Mouse (Mus musculus) G1E (cell line): ENCODE results near the gene BC030870.

Experiments used
- CTCF ChIP-seq: IDR thresholded peaks from 2 replicates; pipeline ENCODE4 v1.5.1; 2012; ENCODE audit warnings: low read depth, low read length, inconsistent platforms, mixed read lengths
- GATA1 ChIP-seq: IDR thresholded peaks from 2 replicates; pipeline ENCODE4 v1.6.1; 2012; ENCODE audit warnings: borderline replicate concordance, low read length, inconsistent platforms, mixed read lengths
- TAL1 ChIP-seq: conservative IDR thresholded peaks from 2 replicates; pipeline ENCODE4 v1.6.1; 2012; ENCODE audit warnings: low read depth, low read length, inconsistent platforms, mixed read lengths

DNA sequence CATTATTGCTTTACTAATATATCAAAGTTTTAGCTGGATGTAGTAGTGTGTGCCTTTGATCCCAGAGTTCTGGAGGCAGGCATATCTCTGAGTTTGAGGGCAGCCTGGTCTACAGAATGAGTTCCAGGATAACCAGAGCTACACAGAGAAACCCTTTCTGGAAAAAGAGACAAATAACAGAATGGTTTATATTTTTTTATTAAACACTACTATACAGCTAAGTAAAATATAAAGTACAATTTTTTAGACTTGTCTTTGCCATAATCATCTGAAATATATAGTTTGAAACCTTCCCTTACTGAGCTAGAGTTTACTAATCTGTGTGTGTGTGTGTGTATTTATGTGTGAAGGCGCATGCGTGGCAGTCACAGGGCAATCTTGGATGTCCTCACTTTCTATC lies 54.6 kb downstream of the BC030870 start, which contains the start of gene Gm10663:
- no peak for TF ChIP-seq CTCF
- no peak for TF ChIP-seq TAL1
- no peak for TF ChIP-seq GATA1
